Mouse (Mus musculus): ENCODE results near the gene Atp2a2. TPM values are rescaled to one million over a fixed set of nuclear protein-coding genes. Genes with fewer than 3 reads are reported as not detected.
"Not testable (repeated sequence)": the region's sequence is repeated elsewhere in the genome, so short reads cannot be mapped to it uniquely, and the experiment has no call there.

Atp2a2 gene
- total RNA-seq, 2 experiments from 2014 or later = 47.1 to 65.0 TPM

GRCm38 (mm10) chr5:122454442-122454841, 47.6 kb downstream of the Atp2a2 start:
- ATAC-seq (ENCODE audit: poor library complexity, severe bottlenecking) = no peak

GRCm38 (mm10) chr5:122453188-122453587, 48.8 kb downstream of the Atp2a2 start:
- ATAC-seq (ENCODE audit: poor library complexity, severe bottlenecking) = no peak

GRCm38 (mm10) chr5:122452194-122452593, 49.8 kb downstream of the Atp2a2 start:
- ATAC-seq (ENCODE audit: poor library complexity, severe bottlenecking) = no peak

GRCm38 (mm10) chr5:122451324-122451723, 50.7 kb downstream of the Atp2a2 start:
- no peak for ATAC-seq (ENCODE audit: poor library complexity, severe bottlenecking)

GRCm38 (mm10) chr5:122450913-122451317, 51.1 kb downstream of the Atp2a2 start:
- no peak for ATAC-seq (ENCODE audit: poor library complexity, severe bottlenecking)

GRCm38 (mm10) chr5:122449946-122450345, 52.1 kb downstream of the Atp2a2 start:
- ATAC-seq (ENCODE audit: poor library complexity, severe bottlenecking) = no peak

GRCm38 (mm10) chr5:122448869-122449268, 53.2 kb downstream of the Atp2a2 start:
- no peak for ATAC-seq (ENCODE audit: poor library complexity, severe bottlenecking)

- ATAC-seq (ENCODE audit: poor library complexity, severe bottlenecking) = no peak
Observed at GRCm38 (mm10) chr5:122447857-122448256, 54.2 kb downstream of the Atp2a2 start.

- ATAC-seq (ENCODE audit: poor library complexity, severe bottlenecking) = no peak
Observed at GRCm38 (mm10) chr5:122445051-122445610, 56.9 kb downstream of the Atp2a2 start.

GRCm38 (mm10) chr5:122444492-122444891, 57.5 kb downstream of the Atp2a2 start:
- ATAC-seq (ENCODE audit: poor library complexity, severe bottlenecking) = no peak

- ATAC-seq (ENCODE audit: poor library complexity, severe bottlenecking) = no peak
Observed at GRCm38 (mm10) chr5:122440095-122440630, 61.9 kb downstream of the Atp2a2 start.

GRCm38 (mm10) chr5:122439400-122440094, 62.5 kb downstream of the Atp2a2 start:
- no peak for ATAC-seq (ENCODE audit: poor library complexity, severe bottlenecking)

- ATAC-seq (ENCODE audit: poor library complexity, severe bottlenecking) = no peak
Observed at GRCm38 (mm10) chr5:122434541-122434940, 67.5 kb downstream of the Atp2a2 start.

GRCm38 (mm10) chr5:122431221-122431620, 70.8 kb downstream of the Atp2a2 start:
- ATAC-seq (ENCODE audit: poor library complexity, severe bottlenecking) = no peak

- peak; percentile 40; the same call in 1 of the 2 replicates for ATAC-seq (ENCODE audit: poor library complexity, severe bottlenecking)
Observed at GRCm38 (mm10) chr5:122430036-122430775, 71.8 kb downstream of the Atp2a2 start.

GRCm38 (mm10) chr5:122425550-122425949, 76.5 kb downstream of the Atp2a2 start:
- no peak for ATAC-seq (ENCODE audit: poor library complexity, severe bottlenecking)

- no peak for ATAC-seq (ENCODE audit: poor library complexity, severe bottlenecking)
Observed at GRCm38 (mm10) chr5:122423083-122423482, 78.9 kb downstream of the Atp2a2 start.

- peak; percentile 98 for ATAC-seq (ENCODE audit: poor library complexity, severe bottlenecking)
Observed at GRCm38 (mm10) chr5:122422071-122422964, 79.7 kb downstream of the Atp2a2 start.

GRCm38 (mm10) chr5:122421271-122422068, 80.6 kb downstream of the Atp2a2 start, which contains the start of gene Anapc7:
Gene Anapc7 (plus strand): TSS chr5:122421693.
- no peak; the same call in 1 of the 2 replicates for ATAC-seq (ENCODE audit: poor library complexity, severe bottlenecking)

- ATAC-seq (ENCODE audit: poor library complexity, severe bottlenecking) = not testable (repeated sequence)
Observed at GRCm38 (mm10) chr5:122420676-122421075, 81.3 kb downstream of the Atp2a2 start.
